Mouse (Mus musculus) lung, embryonic 14.5 days (tissue): Measurements from ENCODE around the gene Slit3. TPM values are rescaled to one million over a fixed set of nuclear protein-coding genes. Genes with fewer than 3 reads are reported as not detected.
A peak's percentile ranks its signal among the peaks of the same experiment; 100 is the strongest.

Experiments used
- ATAC-seq: fragments of 200-750 bp; cut with Nextera tagmentation; 2 replicates; pipeline ENCODE4 v1.8.0; 2017; ENCODE audit warnings: mild to moderate bottlenecking, moderate TSS enrichment, moderate library complexity; ENCODE audit not compliant: insufficient read depth
- DNase-seq: peaks from one replicate; pipeline ENCODE4 v3.0.0-alpha.2; 2015
- H3K27ac ChIP-seq: fragments of 300-500 bp; sonication (generic); 2 replicates; pipeline ENCODE4 v1.5.1; 2014; ENCODE audit warnings: low read depth, mild to moderate bottlenecking, moderate library complexity
- H3K27me3 ChIP-seq: fragments of 300-500 bp; sonication (generic); 2 replicates; pipeline ENCODE4 v1.6.1; 2014; ENCODE audit warnings: low read length, control low read depth; ENCODE audit not compliant: insufficient read depth
- H3K36me3 ChIP-seq: fragments of 300-500 bp; sonication (generic); 2 replicates; pipeline ENCODE4 v1.6.1; 2014; ENCODE audit warnings: control low read depth; ENCODE audit not compliant: insufficient read depth
- H3K4me1 ChIP-seq: fragments of 300-500 bp; sonication (generic); 2 replicates; pipeline ENCODE4 v1.6.1; 2014; ENCODE audit warnings: antibody characterized with exemption, control low read depth; ENCODE audit not compliant: insufficient read depth
- H3K4me2 ChIP-seq: fragments of 300-500 bp; sonication (generic); 2 replicates; pipeline ENCODE4 v1.6.1; 2014; ENCODE audit warnings: mild to moderate bottlenecking
- H3K4me3 ChIP-seq: fragments of 300-500 bp; sonication (generic); 2 replicates; pipeline ENCODE4 v1.5.1; 2014; ENCODE audit warnings: low read depth, low read length
- H3K9ac ChIP-seq: fragments of 300-500 bp; sonication (generic); 2 replicates; pipeline ENCODE4 v1.6.1; 2014
- H3K9me3 ChIP-seq: fragments of 300-500 bp; sonication (generic); 2 replicates; pipeline ENCODE4 v1.6.1; 2016; ENCODE audit warnings: low read depth, low read length, control low read depth
- CTCF ChIP-seq: IDR thresholded peaks from 2 replicates; pipeline ENCODE4 v1.5.1; 2016; ENCODE audit warnings: antibody characterized with exemption, low read depth
- WGBS: fragments of 180-500 bp; shearing (Covaris S2); extraction: QIAGEN DNeasy Blood & Tissue Kit; methylation state at CpG from one replicate; pipeline ENCODE4 v1.1.7; 2014; 5-methylcytosine and 5-hydroxymethylcytosine counted together
- polyA plus RNA-seq: library from polyadenylated mRNA; unstranded; fragments of >200 nt; fragmentation: Nextera tagmentation; extraction: Ambion mirVana; gene quantifications from 2 replicates; pipeline ENCODE4 v1.2.1, GENCODE M21; 2014

The Slit3 gene
- polyA plus RNA-seq, 1 experiment from 2014 or later: 37.3 TPM

- TF ChIP-seq CTCF: no peak
- H3K4me1 ChIP-seq: peaks cover 6% of the 10 kb centered on the region; the same call in 1 of the 2 replicates
- H3K4me2 ChIP-seq: no peak overlapping the region
- no peak for DNase-seq
- no peak overlapping the region for H3K4me3 ChIP-seq
- H3K36me3 ChIP-seq: no peaks in the 10 kb centered on the region
- H3K27me3 ChIP-seq: peaks cover 14% of the 10 kb centered on the region
- no peak for ATAC-seq
- H3K9ac ChIP-seq: no peak overlapping the region
- no peaks in the 10 kb centered on the region for H3K9me3 ChIP-seq
- 76% methylated on average over 10 of the region's 10 CpGs for WGBS
- H3K27ac ChIP-seq: no peak overlapping the region
These were observed 421.7 kb downstream of the Slit3 start for GRCm38 (mm10) chr11:35542731-35543130.

GRCm38 (mm10) chr11:35544112-35545064, 423.4 kb downstream of the Slit3 start:
- Histone ChIP-seq H3K4me2 (peak overlapping the region; percentile 31), H3K4me1 (peaks cover 6% of the 10 kb centered on the region; the same call in 1 of the 2 replicates), H3K9me3 (no peaks in the 10 kb centered on the region), H3K9ac (no peak overlapping the region), H3K4me3 (no peak overlapping the region), H3K36me3 (no peaks in the 10 kb centered on the region), H3K27me3 (peaks cover 14% of the 10 kb centered on the region), H3K27ac (no peak overlapping the region)
- 27% methylated on average over 31 of the region's 31 CpGs for WGBS
- DNase-seq (peak; percentile 27), ATAC-seq (peak; percentile 17; the same call in 1 of the 2 replicates)
- TF ChIP-seq CTCF: no peak

GRCm38 (mm10) chr11:35546081-35546822, 425.2 kb downstream of the Slit3 start:
- H3K9ac ChIP-seq: no peak overlapping the region
- H3K27ac ChIP-seq: no peak overlapping the region
- 29% methylated on average over 7 of the region's 7 CpGs for WGBS
- H3K9me3 ChIP-seq: no peaks in the 10 kb centered on the region
- DNase-seq (no peak), ATAC-seq (no peak)
- H3K4me1 ChIP-seq: peaks cover 6% of the 10 kb centered on the region; the same call in 1 of the 2 replicates
- H3K36me3 ChIP-seq: no peaks in the 10 kb centered on the region
- H3K27me3 ChIP-seq: peaks cover 14% of the 10 kb centered on the region
- no peak for TF ChIP-seq CTCF
- no peak overlapping the region for H3K4me2 ChIP-seq
- no peak overlapping the region for H3K4me3 ChIP-seq

GRCm38 (mm10) chr11:35550036-35550435, 429.0 kb downstream of the Slit3 start:
- ATAC-seq: no peak
- Histone ChIP-seq H3K36me3 (no peaks in the 10 kb centered on the region), H3K27ac (no peak overlapping the region), H3K4me1 (no peaks in the 10 kb centered on the region), H3K9ac (no peak overlapping the region), H3K4me2 (no peak overlapping the region), H3K4me3 (no peak overlapping the region), H3K27me3 (no peaks in the 10 kb centered on the region), H3K9me3 (no peaks in the 10 kb centered on the region)
- TF ChIP-seq CTCF: no peak
- WGBS: 92% methylated on average over 9 of the region's 9 CpGs
- DNase-seq: no peak

GRCm38 (mm10) chr11:35556192-35556591, 435.2 kb downstream of the Slit3 start:
- H3K36me3 ChIP-seq: no peaks in the 10 kb centered on the region
- DNase-seq: no peak

GRCm38 (mm10) chr11:35557476-35557875, 436.5 kb downstream of the Slit3 start:
- no peak overlapping the region for H3K4me2 ChIP-seq
- H3K9ac ChIP-seq: no peak overlapping the region
- WGBS: 76% methylated on average over 8 of the region's 8 CpGs
- 0 out of 2 replicates have a peak, but pooled peaks cover 3% of the 10 kb centered on the region for H3K27me3 ChIP-seq
- no peak for ATAC-seq
- H3K4me3 ChIP-seq: no peak overlapping the region
- H3K27ac ChIP-seq: no peak overlapping the region
- no peaks in the 10 kb centered on the region for H3K36me3 ChIP-seq
- no peaks in the 10 kb centered on the region for H3K9me3 ChIP-seq
- no peak for TF ChIP-seq CTCF
- DNase-seq: no peak
- H3K4me1 ChIP-seq: no peaks in the 10 kb centered on the region; the same call in 1 of the 2 replicates

More at GRCm38 (mm10) chr11:35556192-35556591, 435.2 kb downstream of the Slit3 start:
- no peak for ATAC-seq
- Histone ChIP-seq H3K27ac (no peak overlapping the region), H3K4me2 (no peak overlapping the region), H3K27me3 (0 out of 2 replicates have a peak, but pooled peaks cover 3% of the 10 kb centered on the region), H3K4me1 (no peaks in the 10 kb centered on the region; the same call in 1 of the 2 replicates), H3K4me3 (no peak overlapping the region), H3K9ac (no peak overlapping the region), H3K9me3 (no peaks in the 10 kb centered on the region)
- WGBS: 69% methylated on average over 11 of the region's 11 CpGs
- TF ChIP-seq CTCF: no peak
